Mouse (Mus musculus): ENCODE data around the gene AL607142.1. TPM values are rescaled to one million over a fixed set of nuclear protein-coding genes. Genes with fewer than 3 reads are reported as not detected.
A peak's percentile ranks its signal among the peaks of the same experiment; 100 is the strongest.

The AL607142.1 gene
- not detected for total RNA-seq (2021)

- intact Hi-C loops (cut with DNase I), result no loop called here
- no peak for DNase-seq
These were observed at the start of gene AL607142.1 for GRCm38 (mm10) chr4:120064696-120065095. Gene AL607142.1 (plus strand): TSS chr4:120064996.

DNA sequence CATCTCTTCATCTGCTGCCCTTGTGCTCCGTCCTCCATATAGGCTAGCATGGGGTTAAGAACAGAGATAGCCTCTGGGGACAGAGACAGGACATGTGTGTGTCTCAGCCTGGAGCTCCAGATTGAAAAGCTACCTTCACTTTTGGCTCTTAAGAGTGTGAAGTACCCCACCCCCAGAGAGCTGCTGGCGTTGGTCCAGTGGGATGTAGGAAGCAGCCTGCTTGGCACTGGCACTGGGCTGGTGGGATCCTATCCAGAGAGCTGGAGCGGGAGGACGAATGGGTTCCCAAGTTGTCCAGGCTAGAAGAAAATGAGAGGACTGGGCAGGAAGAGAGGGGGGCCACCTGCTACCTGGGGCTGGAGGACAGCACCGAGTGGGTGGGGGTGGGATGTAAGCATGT, 46.4 kb upstream of the AL607142.1 start:
- peak; percentile 92 for DNase-seq
- intact Hi-C loops (cut with DNase I), result no loop called here

- no peak for DNase-seq
- intact Hi-C loops (cut with DNase I), result no loop called here
These were observed 42.4 kb upstream of the AL607142.1 start for GRCm38 (mm10) chr4:120022392-120022791.

- intact Hi-C loops (cut with DNase I), result no loop called here
- no peak for DNase-seq
These were observed 41.5 kb upstream of the AL607142.1 start for GRCm38 (mm10) chr4:120023221-120023840.

- intact Hi-C loops (cut with DNase I), result no loop called here
- peak; percentile 70 for DNase-seq
These were observed 40.7 kb upstream of the AL607142.1 start for GRCm38 (mm10) chr4:120024071-120024470.

DNA sequence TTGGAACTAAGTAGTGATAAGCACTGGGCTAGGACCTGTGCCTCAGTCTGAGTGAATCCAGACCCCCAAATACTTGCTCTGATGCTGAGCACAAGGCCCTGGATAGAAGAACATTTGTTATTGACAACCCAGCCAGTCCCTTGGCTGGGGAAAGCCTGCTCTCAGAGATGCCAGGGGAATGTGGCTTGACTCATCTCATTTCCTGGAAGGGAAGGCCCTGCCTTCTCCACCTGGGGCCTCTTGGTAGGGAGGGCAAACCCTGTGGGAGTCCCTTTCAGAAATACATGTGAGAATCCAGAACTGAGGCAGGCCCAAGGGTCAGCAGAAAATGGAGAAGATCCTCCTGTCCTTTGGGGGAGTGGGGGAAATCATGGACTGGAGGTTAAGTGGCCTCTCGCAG, 37.1 kb upstream of the AL607142.1 start:
- no peak for DNase-seq
- intact Hi-C loops (cut with DNase I), result no loop called here

- intact Hi-C loops (cut with DNase I), result loop anchor here (10.0 kb wide), 1 partner anchor 85 kb away; no protein-coding TSS in a partner anchor
- no peak for DNase-seq
These were observed 34.9 kb upstream of the AL607142.1 start for GRCm38 (mm10) chr4:120029937-120030336.

- peak; percentile 56 for DNase-seq
- intact Hi-C loops (cut with DNase I), result loop anchor here (10.0 kb wide), 1 partner anchor 88 kb away; no protein-coding TSS in a partner anchor
These were observed 32.3 kb upstream of the AL607142.1 start for GRCm38 (mm10) chr4:120032320-120032983.

GRCm38 (mm10) chr4:120032984-120033355, 31.8 kb upstream of the AL607142.1 start:
- DNase-seq, result peak; percentile 21
- intact Hi-C loops (cut with DNase I), result loop anchor here (10.0 kb wide), 1 partner anchor 88 kb away; no protein-coding TSS in a partner anchor

- DNase-seq, result no peak
- intact Hi-C loops (cut with DNase I), result loop anchor here (10.0 kb wide), 1 partner anchor 91 kb away; no protein-coding TSS in a partner anchor
These were observed 28.5 kb upstream of the AL607142.1 start for GRCm38 (mm10) chr4:120036294-120036693.

GRCm38 (mm10) chr4:120037007-120037406, 27.8 kb upstream of the AL607142.1 start:
- DNase-seq, result no peak
- intact Hi-C loops (cut with DNase I), result loop anchor here (10.0 kb wide), 1 partner anchor 92 kb away; no protein-coding TSS in a partner anchor

DNA sequence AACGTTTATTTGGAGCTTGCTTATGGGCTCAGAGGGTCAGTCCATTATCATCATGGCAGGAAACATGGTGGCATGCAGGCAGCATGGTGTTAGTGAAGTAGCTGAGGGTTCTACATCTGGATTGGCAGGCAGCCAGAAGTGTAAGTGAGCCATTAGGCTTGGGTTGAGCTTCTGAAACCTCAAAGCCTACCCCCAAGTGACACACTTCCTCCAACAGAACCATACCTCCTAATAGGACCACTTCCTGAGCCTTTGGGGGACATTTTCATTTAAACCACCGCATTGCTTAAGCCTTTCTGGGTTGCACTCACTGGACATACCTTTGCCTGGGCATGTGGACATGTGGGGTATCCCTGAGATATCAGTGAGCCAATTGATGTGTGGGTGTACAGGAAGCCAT, 23.3 kb upstream of the AL607142.1 start:
- intact Hi-C loops (cut with DNase I), result no loop called here
- no peak for DNase-seq

GRCm38 (mm10) chr4:120042480-120042879, 22.3 kb upstream of the AL607142.1 start:
- intact Hi-C loops (cut with DNase I), result no loop called here
- no peak for DNase-seq

GRCm38 (mm10) chr4:120044612-120045011, 20.2 kb upstream of the AL607142.1 start:
- intact Hi-C loops (cut with DNase I), result no loop called here

GRCm38 (mm10) chr4:120045131-120045537, 19.7 kb upstream of the AL607142.1 start:
- intact Hi-C loops (cut with DNase I), result no loop called here
- peak; percentile 21 for DNase-seq

More at GRCm38 (mm10) chr4:120044612-120045011, 20.2 kb upstream of the AL607142.1 start:
- DNase-seq, result no peak

DNA sequence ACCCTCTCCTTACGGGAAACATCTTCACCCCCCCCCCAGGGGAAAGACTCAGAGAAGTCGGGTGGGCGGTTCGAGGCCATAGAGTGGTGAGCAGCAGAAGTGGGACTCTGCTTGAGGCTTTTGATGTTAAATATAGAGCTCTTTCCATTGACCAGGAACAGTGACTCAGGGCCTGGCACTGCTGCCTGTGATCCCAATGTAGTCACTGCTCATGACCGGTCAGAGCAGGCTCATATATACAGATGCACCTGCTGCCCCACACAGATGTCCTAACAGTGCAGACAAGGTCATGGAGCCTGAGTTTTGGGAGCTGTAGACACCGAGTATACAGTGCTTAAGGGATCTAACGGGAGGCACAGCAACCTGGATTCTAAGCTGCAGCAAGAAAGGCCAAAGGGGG, 18.9 kb upstream of the AL607142.1 start:
- intact Hi-C loops (cut with DNase I), result no loop called here
- DNase-seq, result no peak

DNA sequence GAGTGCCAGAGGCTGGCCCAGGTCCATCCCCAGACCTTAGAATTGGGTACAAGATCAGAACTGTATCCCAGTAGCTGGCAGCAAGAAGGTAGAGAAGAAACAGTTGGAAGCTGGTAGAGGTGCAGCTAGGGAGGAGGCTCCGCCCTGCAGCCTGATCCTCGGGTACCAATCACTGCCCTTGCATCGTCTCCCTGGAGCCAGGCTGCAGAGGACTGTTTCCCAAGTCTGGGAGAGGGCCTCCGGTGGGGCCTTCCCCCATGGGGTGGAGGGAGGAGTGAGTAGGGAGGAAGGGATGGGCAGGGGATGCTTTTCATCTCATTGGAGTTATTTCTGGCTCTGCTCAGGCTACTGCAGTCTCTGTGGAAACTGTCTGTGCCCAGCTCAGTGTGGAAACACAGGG, 17.7 kb upstream of the AL607142.1 start:
- DNase-seq, result no peak
- intact Hi-C loops (cut with DNase I), result no loop called here

DNA sequence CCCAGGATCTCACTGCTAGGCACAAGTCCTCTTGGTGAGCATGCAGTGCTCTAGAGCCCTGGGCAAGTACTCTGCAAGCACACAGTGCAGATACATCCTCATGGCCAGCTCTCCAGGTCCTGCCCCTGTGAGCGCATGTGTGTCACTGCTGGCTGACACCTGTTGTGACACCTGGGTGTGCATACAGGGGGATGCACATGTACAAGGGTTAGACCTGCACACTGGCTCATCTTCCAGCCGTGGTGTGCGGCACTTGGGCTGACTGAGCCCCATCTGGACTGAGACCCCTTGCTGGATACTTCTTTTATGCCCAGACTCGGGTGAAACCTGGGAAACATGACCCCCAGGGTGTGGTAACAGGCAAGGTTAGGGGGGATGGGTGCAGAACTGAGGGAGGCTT, 16.5 kb upstream of the AL607142.1 start:
- intact Hi-C loops (cut with DNase I), result no loop called here
- no peak for DNase-seq

- intact Hi-C loops (cut with DNase I), result no loop called here
- no peak for DNase-seq
These were observed 14.9 kb upstream of the AL607142.1 start for GRCm38 (mm10) chr4:120049857-120050256.

- no peak for DNase-seq
- intact Hi-C loops (cut with DNase I), result no loop called here
These were observed 12.3 kb upstream of the AL607142.1 start for GRCm38 (mm10) chr4:120052481-120052880.

GRCm38 (mm10) chr4:120053026-120054005, 11.5 kb upstream of the AL607142.1 start:
- intact Hi-C loops (cut with DNase I), result no loop called here
- DNase-seq, result no peak

Data from left cerebral cortex, postnatal 4 days (tissue).